Mouse (Mus musculus) olfactory bulb, adult 2 months (tissue): ENCODE data around the gene Aldh1l1. TPM values are rescaled to one million over a fixed set of nuclear protein-coding genes. Genes with fewer than 3 reads are reported as not detected.
"Not testable (repeated sequence)": the region's sequence is repeated elsewhere in the genome, so short reads cannot be mapped to it uniquely, and the experiment has no call there.

Experiments used
- H3K27ac ChIP-seq: fragments of 200-500 bp; 2 replicates; pipeline ENCODE4 v1.5.1; 2012; ENCODE audit warnings: low read depth, low read length; ENCODE audit not compliant: insufficient read depth
- H3K4me1 ChIP-seq: fragments of 200-500 bp; 2 replicates; pipeline ENCODE4 v1.6.1; 2012; ENCODE audit warnings: low read length; ENCODE audit not compliant: control insufficient read depth, insufficient read depth
- H3K4me3 ChIP-seq: fragments of 200-500 bp; 2 replicates; pipeline ENCODE4 v1.5.1; 2012; ENCODE audit warnings: mild to moderate bottlenecking, low read depth, low read length, moderate library complexity; ENCODE audit not compliant: insufficient read depth
- CTCF ChIP-seq: fragments of 200-500 bp; IDR thresholded peaks from 2 replicates; pipeline ENCODE4 v1.5.1; 2012; ENCODE audit warnings: low read depth, mild to moderate bottlenecking, low read length, moderate library complexity; ENCODE audit not compliant: insufficient read depth
- POLR2A ChIP-seq: fragments of 200-500 bp; IDR thresholded peaks from 2 replicates; pipeline ENCODE4 v1.6.1; 2012; ENCODE audit warnings: mild to moderate bottlenecking, low read depth, low read length, moderate library complexity; ENCODE audit not compliant: insufficient read depth
- WGBS: fragments of 180-500 bp; shearing (Covaris S2); methylation state at CpG from one replicate; pipeline ENCODE4 v1.1.7; 2018; 5-methylcytosine and 5-hydroxymethylcytosine counted together
- polyA plus RNA-seq: library from polyadenylated mRNA; stranded (reverse); fragments of >200 nt; gene quantifications from 2 replicates; pipeline ENCODE4 v1.2.4, GENCODE M21; 2012; ENCODE audit warnings: low replicate concordance; ENCODE audit not compliant: missing spikeins, insufficient read depth, insufficient read length

The Aldh1l1 gene
- polyA plus RNA-seq, 1 experiment: not detected

DNA sequence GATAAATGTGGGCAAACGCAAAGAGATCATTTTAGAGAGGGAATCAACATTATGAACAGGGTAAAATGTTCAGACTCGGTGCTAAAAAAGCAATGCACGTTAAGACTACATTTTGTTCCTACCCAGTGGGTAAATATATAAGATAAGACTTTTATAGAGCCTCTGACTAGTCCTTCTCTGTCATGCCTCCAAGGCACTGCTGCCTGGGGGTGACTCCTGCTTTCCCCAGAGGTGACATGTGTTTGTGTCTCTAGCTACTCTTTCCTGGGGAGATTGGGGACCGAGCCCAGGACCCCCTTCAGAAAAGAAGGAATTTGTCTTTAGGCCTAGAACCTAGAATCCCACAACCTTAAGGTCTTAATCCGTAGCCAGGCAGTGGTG, 137.2 kb downstream of the Aldh1l1 start:
- no peak for TF ChIP-seq CTCF
- no peak for TF ChIP-seq POLR2A
- Histone ChIP-seq H3K4me1 (peaks cover 7% of the 10 kb centered on the region), H3K4me3 (no peak overlapping the region), H3K27ac (no peak overlapping the region)
- 88% methylated on average over 5 of the region's 5 CpGs for WGBS

DNA sequence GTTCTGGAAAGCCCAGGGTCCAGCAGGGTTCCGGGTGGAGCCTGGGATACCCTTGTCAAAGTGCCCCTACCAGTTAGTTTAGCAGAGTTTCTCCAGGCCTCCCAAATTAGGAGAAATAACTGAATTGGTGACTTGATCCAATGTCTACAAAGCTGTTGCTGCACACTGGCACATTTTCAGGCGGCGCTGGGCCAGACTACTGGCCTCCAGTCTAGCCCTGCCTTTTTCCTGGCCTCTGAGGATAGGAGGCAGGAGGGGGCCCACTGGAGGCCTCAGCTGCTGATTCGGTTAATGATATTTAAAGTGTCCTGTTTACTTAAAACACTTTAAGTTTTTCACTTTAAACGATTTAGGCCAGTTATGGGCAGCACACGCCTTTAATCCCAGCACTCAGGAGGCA, 138.0 kb downstream of the Aldh1l1 start:
- TF ChIP-seq POLR2A (no peak), CTCF (no peak)
- Histone ChIP-seq H3K27ac (no peak overlapping the region), H3K4me3 (no peak overlapping the region), H3K4me1 (peaks cover 4% of the 10 kb centered on the region)
- 80% methylated on average over 6 of the region's 6 CpGs for WGBS

DNA sequence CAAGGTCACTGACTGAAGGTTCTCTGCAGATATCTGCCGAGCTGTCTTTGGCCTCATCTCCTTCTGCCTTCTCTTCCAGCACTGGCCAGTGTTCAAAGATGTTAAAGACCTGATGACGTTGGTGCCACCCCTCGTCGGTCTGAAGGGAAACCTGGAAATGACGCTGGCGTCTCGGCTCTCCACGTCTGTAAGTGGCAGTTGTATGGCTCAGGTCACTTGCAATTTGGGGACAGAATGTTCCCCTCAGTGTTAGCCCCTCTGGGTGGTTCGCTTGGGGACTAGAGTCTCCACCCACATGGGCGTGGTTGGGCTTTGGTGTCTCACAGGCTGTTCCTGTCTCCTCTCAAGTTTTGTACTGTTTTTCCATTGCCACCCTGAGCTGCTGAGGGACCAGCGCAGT, 138.5 kb downstream of the Aldh1l1 start:
- Histone ChIP-seq H3K27ac (no peak overlapping the region), H3K4me1 (peaks cover 4% of the 10 kb centered on the region), H3K4me3 (no peak overlapping the region)
- TF ChIP-seq CTCF: no peak
- no peak for TF ChIP-seq POLR2A
- 81% methylated on average over 11 of the region's 11 CpGs for WGBS

DNA sequence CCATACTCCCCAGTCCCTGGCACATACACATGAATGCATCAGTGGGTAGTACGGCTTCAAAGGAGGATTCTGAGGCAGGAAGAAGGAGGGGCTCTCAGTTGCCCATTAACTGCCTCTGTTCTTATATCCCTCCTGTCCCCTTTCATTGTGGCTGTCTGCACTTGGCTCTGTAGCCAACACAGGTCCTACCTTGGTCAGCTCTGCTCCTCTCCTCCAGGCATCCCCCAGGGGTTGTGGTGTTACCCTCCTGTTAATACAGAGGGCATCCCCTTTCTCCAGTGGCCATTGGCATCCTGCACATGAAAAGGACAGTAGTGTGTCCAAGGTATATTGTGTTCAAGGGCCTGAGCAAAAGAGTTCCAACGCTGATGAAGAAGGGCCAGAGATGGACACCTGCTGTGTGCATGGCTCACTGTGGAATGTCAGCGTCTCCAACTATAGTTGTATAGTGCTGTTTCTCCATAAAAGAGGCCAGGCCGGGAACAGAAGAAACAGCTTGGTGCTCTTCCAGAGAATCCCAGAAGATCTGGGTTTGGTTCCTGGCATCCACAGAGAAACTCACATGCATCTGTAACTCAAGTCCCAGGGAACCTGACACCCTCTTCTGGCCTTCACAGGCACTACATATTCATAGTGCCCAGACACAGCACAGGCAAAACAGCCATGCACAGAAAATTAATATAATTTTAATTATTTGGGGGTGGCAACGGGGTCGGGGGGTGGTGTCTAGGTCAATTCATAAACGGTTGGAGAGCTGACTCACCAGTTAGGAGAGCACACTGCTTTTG, 139.2 kb downstream of the Aldh1l1 start:
- H3K27ac ChIP-seq: no peak overlapping the region
- H3K4me3 ChIP-seq: no peak overlapping the region
- 82% methylated on average over 7 of the region's 7 CpGs for WGBS
- TF ChIP-seq POLR2A (no peak), CTCF (no peak)
- H3K4me1 ChIP-seq: peaks cover 4% of the 10 kb centered on the region

DNA sequence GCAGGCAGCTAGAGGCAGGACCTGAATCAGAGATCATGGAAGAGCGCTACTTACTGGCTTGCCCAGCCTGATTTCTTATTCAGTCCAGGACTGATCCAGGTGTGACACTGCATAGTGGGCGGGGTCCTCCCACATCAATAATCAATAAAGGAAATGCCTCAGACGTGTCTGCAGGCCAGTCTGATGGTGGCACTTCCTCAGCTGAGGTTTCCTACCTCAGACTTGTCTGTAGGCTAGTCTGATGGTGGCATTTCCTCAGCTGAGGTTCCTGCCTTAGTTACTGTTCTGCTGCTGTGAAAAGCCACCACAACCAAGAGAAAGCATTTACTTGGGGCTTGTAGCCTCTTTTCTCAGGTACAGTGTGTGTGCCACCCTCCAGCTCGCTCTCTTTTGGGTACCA, 141.3 kb downstream of the Aldh1l1 start:
- TF ChIP-seq POLR2A (no peak), CTCF (no peak)
- Histone ChIP-seq H3K4me3 (no peak overlapping the region), H3K4me1 (peaks cover 4% of the 10 kb centered on the region), H3K27ac (no peak overlapping the region)
- 95% methylated on average over 4 of the region's 4 CpGs for WGBS

DNA sequence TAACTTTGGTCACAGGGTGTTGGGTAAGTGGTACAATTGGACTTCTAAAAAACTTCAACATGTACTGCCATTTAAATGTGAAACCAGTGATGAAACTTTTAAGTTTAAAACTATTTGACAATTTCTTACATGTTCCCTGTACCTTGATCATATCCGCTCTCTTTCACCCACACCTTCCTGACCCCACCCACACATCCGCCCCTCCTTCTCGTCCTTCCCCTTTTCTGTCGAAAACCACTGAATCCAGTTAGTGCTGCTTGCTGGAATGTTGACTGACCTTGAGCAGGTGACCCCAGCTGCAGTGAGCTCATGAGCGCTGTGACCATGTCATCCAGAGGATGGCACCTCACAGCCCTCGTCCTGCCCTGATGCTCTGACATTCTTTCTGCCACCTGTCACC, 143.3 kb downstream of the Aldh1l1 start:
- 97% methylated on average over 6 of the region's 6 CpGs for WGBS

DNA sequence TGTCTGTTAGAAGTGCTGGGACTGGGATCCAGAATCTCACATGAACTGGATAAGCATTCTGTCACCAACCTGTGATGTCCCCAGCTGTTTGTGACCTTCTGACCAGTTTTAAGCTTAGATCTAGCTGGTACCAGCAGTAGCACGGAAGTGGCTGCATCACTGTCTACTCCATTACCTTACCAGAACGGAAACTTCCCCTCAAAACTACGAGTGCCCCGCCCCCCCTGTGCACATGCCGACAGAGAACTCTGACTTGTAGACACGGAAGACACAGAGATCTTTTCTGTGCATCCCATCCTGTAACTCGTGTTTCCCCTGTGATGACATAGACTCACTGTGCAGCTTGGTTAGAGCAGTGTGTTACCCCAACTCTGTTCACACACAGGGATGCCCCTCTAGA, 144.2 kb downstream of the Aldh1l1 start:
- Histone ChIP-seq H3K4me1 (no peaks in the 10 kb centered on the region), H3K4me3 (no peak overlapping the region), H3K27ac (no peak overlapping the region)
- no peak for TF ChIP-seq CTCF
- 92% methylated on average over 7 of the region's 7 CpGs for WGBS

More for the DNA sequence above, 143.3 kb downstream of the Aldh1l1 start:
- Histone ChIP-seq H3K4me3 (no peak overlapping the region), H3K4me1 (no peaks in the 10 kb centered on the region), H3K27ac (no peak overlapping the region)
- TF ChIP-seq CTCF (no peak), POLR2A (no peak)

DNA sequence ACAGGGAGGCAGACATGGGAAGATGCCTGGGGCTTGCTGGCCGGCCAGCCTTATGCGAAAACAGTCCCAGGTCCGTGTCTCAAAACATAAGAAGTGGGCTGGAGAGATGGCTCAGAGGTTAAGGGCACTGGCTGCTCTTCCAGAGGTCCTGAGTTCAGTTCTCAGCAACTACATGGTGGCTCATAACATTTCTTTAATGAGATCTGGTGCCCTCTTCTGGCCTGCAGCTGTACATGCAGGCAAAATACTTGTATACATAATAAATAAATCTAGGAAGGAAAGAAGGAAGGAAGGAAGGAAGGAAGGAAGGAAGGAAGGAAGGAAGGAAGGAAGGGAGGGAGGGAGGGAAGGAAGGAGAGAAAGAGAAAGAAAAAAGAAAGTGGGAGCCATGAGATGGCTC, 146.3 kb downstream of the Aldh1l1 start:
- WGBS: 96% methylated on average over 3 of the region's 3 CpGs
- H3K27ac ChIP-seq, H3K4me3 ChIP-seq, H3K4me1 ChIP-seq: not testable (repeated sequence)

DNA sequence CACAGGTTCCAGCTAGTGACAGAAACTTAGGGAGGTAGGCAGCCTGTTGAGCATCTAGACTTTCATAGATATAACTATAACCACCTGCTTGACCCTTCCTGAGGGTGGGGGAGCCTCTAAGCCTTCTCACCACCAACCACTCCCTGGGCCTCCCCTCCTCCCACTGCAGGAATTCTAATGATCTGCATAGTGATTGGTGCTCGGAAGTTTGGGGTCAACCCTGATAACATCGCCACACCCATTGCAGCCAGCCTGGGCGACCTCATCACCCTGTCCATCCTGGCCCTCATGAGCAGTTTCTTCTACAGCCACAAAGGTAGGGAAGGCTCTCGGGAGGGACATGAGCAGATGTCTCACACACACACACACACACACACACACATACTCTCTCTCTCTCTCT, 148.9 kb downstream of the Aldh1l1 start:
- no peak for TF ChIP-seq POLR2A
- TF ChIP-seq CTCF: no peak
- Histone ChIP-seq H3K27ac (no peak overlapping the region), H3K4me3 (no peak overlapping the region), H3K4me1 (no peaks in the 10 kb centered on the region)
- 82% methylated on average over 4 of the region's 4 CpGs for WGBS

DNA sequence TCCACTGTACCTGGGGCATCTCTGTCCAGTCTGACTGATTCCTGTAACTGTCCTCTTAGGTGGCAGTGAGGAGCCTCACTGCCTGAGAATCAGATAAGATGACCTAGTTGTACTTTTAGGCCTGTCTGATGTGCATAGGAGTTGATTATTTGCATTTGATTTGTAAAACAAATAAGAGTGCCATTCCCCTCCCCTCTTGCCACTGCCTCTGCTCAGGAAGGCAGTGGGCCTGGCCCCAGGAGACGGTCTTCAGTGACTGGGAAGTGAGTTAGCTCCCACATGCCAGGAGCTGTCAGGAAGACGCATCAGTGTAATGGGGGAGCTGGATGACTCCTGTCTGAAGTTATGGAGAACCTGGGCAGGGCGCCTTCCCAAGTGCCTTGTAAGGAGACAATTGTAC, 149.4 kb downstream of the Aldh1l1 start:
- Histone ChIP-seq H3K4me3 (no peak overlapping the region), H3K4me1 (no peaks in the 10 kb centered on the region), H3K27ac (no peak overlapping the region)
- TF ChIP-seq CTCF: no peak
- no peak for TF ChIP-seq POLR2A
- WGBS: 95% methylated on average over 3 of the region's 3 CpGs
